Mouse (Mus musculus): ENCODE results near the gene 6430548M08Rik. TPM values are rescaled to one million over a fixed set of nuclear protein-coding genes. Genes with fewer than 3 reads are reported as not detected.

6430548M08Rik gene
- polyA plus RNA-seq, 1 experiment from 2014 or later: 12.5 TPM

DNA sequence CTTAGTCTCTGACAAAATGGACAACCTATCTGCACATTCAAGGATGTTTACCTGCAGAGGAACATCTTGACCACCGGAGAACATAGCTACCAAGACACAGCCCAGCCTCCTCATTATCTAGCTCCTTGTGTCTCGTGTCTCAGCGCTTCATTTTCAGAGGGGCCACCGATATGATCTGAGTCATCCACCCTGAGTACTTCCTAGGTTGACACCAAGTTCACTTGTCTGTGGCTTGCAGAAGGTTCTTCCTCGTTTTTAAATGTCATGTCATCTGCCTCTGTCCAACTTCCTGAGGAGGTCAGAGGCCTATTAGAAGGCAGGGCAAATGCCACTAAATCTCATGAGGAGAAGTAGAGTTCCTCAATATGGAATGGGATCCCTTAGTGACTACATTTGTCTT lies 1.4 kb upstream of the 6430548M08Rik start:
- Histone ChIP-seq H3K27ac (no peak overlapping the region), H3K4me3 (peak overlapping the region; percentile 72; the same call in 1 of the 2 replicates), H3K4me1 (replicated peaks) (peaks cover 25% of the 10 kb centered on the region), H3K9me3 (no peaks in the 10 kb centered on the region), H3K27me3 (ENCODE audit: insufficient read depth, poor library complexity, severe bottlenecking) (peaks cover 40% of the 10 kb centered on the region), H3K36me3 (no peaks in the 10 kb centered on the region)
- DNase-seq (ENCODE audit: low spot score): no peak
- WGBS: 83% methylated on average over 5 of the region's 5 CpGs

DNA sequence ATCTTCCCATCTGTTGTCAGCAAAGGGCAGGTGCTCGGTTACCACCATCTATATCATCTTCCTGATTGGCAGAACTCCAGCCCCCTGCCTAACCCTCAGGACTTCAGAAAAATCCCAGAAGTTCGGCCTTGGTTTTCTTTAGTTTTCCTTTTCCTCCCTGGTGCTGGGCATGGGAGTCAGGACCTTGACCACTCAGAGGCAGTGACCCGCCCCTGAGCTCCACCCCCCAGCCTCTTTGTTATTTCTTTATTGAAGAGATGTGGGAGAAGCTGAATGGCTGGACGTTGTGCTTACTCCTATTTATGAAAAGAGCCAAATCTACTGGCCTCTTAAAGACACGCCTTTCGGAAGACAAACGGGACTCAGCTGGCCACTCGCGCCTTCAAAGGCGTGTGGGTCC lies 646 bp upstream of the 6430548M08Rik start:
- WGBS: 5% methylated on average over 10 of the region's 10 CpGs
- Histone ChIP-seq H3K9me3 (no peaks in the 10 kb centered on the region), H3K4me1 (replicated peaks) (peaks cover 25% of the 10 kb centered on the region), H3K4me3 (peak overlapping the region; percentile 72), H3K36me3 (no peaks in the 10 kb centered on the region), H3K27me3 (ENCODE audit: insufficient read depth, poor library complexity, severe bottlenecking) (peaks cover 47% of the 10 kb centered on the region), H3K27ac (peak overlapping the region; percentile 91)
- DNase-seq (ENCODE audit: low spot score): no peak

DNA sequence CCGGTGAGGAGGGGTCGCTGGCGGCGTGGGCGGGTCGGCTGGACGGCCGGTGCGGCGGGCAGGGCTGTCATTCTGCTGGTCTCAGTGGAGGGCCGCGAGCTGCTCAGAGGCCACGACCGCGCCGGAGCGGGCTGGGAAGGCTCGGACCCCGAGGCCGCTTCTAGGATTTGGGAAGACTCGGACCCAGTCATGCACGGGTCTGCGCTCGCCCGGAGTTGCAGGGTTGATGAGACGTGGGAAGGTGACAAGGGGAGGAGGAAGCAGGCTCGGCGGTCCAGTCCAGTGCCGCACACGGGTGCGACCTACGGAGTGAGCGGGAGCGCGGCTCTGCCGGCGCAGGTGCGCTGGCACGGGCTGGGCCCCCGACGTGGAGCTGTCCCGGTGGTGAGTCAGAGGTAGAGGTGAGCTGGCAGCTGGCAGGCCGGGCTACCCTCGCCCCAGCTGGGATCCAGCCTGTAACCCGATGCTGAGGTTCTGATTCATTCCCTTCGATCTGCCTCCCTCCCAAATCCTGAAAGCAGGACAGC lies 426 bp downstream of the 6430548M08Rik start:
- DNase-seq (ENCODE audit: low spot score): no peak

DNA sequence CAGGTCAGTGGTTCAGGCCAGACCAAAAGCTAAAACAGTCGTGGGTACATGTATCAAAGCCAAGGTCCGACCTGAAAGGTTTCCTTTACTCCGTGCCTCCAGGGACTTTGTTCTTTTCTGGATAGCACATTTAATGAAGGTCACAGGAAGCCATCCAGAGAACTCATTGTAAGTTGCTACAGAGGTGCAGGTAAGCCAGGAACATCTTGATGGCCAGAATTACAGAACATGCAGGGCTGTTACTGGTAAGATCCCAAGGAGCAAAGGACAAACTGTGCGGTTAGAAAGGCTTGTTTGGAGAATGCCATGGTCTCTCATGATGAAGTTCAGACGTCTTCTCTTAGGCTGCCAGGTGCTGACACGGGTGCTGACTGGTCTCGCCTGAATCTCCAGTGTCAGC lies 2.6 kb downstream of the 6430548M08Rik start:
- H3K36me3 ChIP-seq: no peaks in the 10 kb centered on the region
- no peaks in the 10 kb centered on the region for H3K9me3 ChIP-seq
- H3K4me1 ChIP-seq (replicated peaks): peaks cover 29% of the 10 kb centered on the region
- 83% methylated on average over 7 of the region's 7 CpGs for WGBS
- H3K27ac ChIP-seq: no peak overlapping the region
- no peak overlapping the region for H3K4me3 ChIP-seq
- DNase-seq (ENCODE audit: low spot score): no peak
- peaks cover 50% of the 10 kb centered on the region for H3K27me3 ChIP-seq (ENCODE audit: insufficient read depth, poor library complexity, severe bottlenecking)

More for the DNA sequence above, 426 bp downstream of the 6430548M08Rik start:
- H3K27me3 ChIP-seq (ENCODE audit: insufficient read depth, poor library complexity, severe bottlenecking): peaks cover 52% of the 10 kb centered on the region
- H3K9me3 ChIP-seq: no peaks in the 10 kb centered on the region
- H3K4me3 ChIP-seq: peak overlapping the region; percentile 72
- peaks cover 25% of the 10 kb centered on the region for H3K4me1 ChIP-seq (replicated peaks)
- WGBS: 2% methylated on average over 46 of the region's 46 CpGs
- no peaks in the 10 kb centered on the region for H3K36me3 ChIP-seq
- H3K27ac ChIP-seq: peak overlapping the region; percentile 91

DNA sequence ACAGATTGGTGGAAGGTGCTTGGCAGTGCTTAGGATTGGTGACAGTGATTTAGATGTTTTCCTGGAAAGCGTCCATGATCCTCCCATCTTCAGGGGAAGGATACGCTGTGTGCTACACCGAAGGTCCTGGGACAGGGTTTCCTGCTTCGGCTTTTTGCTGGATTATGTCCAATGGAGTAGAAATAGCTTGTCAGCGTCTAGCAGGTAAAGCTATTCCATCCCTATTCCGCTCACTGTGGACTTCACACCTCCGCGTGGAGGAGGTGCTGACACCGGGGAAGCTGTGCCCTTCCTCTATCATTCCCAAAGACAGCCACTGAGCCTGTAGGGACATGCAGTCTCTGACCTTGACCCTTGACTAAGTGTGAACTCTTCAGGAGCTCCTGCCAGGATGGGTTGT lies 4.2 kb downstream of the 6430548M08Rik start:
- Histone ChIP-seq H3K9me3 (no peaks in the 10 kb centered on the region), H3K27ac (no peak overlapping the region), H3K4me3 (no peak overlapping the region), H3K4me1 (replicated peaks) (peaks cover 23% of the 10 kb centered on the region), H3K36me3 (no peaks in the 10 kb centered on the region), H3K27me3 (ENCODE audit: insufficient read depth, poor library complexity, severe bottlenecking) (peaks cover 50% of the 10 kb centered on the region)
- DNase-seq (ENCODE audit: low spot score): no peak
- WGBS: 88% methylated on average over 9 of the region's 9 CpGs

DNA sequence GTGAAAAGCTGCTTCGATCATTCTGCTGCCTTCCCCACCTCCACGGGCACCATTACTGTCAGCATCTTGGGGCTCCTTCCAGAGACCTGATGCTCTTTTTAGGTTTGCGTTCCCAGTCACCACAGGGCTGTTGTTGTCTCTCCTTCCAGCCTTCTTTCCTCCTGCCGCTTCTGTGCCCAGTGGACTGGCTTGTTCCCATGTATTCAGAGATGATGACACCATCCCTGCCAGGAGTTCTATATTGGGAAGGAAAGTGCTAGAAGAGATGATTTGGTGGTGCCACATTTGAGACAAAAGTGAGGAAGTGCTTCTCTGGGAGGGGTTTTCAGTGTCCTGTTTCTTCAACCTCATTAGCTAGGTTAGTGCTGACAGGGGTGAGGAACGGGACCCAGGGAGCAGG lies 4.9 kb downstream of the 6430548M08Rik start:
- WGBS: 81% methylated on average over 5 of the region's 5 CpGs
- Histone ChIP-seq H3K9me3 (no peaks in the 10 kb centered on the region), H3K27me3 (ENCODE audit: insufficient read depth, poor library complexity, severe bottlenecking) (peaks cover 50% of the 10 kb centered on the region)

DNA sequence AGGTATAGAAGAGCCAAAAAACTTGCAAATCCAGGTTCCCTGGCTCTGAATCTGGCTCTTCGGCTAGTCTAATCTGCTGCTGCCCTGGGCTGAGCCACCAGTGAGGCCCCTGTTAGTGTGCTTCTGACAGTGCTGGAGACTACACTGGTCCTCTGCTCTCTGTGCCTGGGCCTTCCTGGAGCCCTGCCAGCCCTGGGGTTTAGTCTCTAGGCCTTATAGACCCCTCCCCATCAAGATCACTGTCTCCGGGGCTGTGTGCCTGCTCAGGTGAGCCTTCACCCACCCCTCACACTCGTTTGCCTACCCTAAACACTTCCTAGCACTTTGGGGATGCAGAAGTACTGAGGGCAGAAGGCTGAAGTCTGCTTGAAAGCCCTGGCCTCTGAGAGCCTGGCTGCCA lies 5.5 kb downstream of the 6430548M08Rik start:
- peaks cover 47% of the 10 kb centered on the region for H3K27me3 ChIP-seq (ENCODE audit: insufficient read depth, poor library complexity, severe bottlenecking)
- DNase-seq (ENCODE audit: low spot score): no peak
- WGBS: 78% methylated on average over 3 of the region's 3 CpGs
- H3K4me3 ChIP-seq: no peak overlapping the region
- no peaks in the 10 kb centered on the region for H3K36me3 ChIP-seq
- H3K9me3 ChIP-seq: no peaks in the 10 kb centered on the region
- peaks cover 22% of the 10 kb centered on the region for H3K4me1 ChIP-seq (replicated peaks)
- H3K27ac ChIP-seq: peak overlapping the region; percentile 56; the same call in 1 of the 2 replicates

More for the DNA sequence above, 4.9 kb downstream of the 6430548M08Rik start:
- H3K4me1 ChIP-seq (replicated peaks): peaks cover 22% of the 10 kb centered on the region
- DNase-seq (ENCODE audit: low spot score): no peak
- no peak overlapping the region for H3K4me3 ChIP-seq
- no peaks in the 10 kb centered on the region for H3K36me3 ChIP-seq
- H3K27ac ChIP-seq: no peak overlapping the region

DNA sequence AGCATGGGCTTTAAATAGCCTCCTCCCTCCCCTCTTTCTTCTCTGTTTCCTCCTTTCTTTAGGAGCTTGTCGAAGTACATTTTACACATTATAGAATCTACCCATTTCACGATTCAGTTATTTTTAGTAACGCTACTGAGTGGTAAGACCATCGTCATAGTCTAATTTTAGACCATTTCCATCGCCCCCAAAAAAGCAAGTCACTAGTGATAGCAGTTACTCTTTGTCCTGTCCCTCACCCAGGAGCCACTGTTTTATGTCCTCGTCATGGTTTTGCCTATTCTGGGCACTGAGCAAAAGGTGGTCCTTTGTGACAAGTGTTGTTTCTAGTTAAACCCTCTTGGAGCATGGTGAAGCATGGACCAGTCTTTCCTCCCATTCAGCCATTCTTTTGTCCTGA lies 6.0 kb downstream of the 6430548M08Rik start:
- H3K27me3 ChIP-seq (ENCODE audit: insufficient read depth, poor library complexity, severe bottlenecking): peaks cover 42% of the 10 kb centered on the region
- H3K27ac ChIP-seq: peak overlapping the region; percentile 56; the same call in 1 of the 2 replicates
- H3K4me3 ChIP-seq: no peak overlapping the region
- no peak for DNase-seq (ENCODE audit: low spot score)
- no peaks in the 10 kb centered on the region for H3K9me3 ChIP-seq
- no peaks in the 10 kb centered on the region for H3K36me3 ChIP-seq
- H3K4me1 ChIP-seq (replicated peaks): peaks cover 22% of the 10 kb centered on the region
- 85% methylated on average over 6 of the region's 6 CpGs for WGBS

DNA sequence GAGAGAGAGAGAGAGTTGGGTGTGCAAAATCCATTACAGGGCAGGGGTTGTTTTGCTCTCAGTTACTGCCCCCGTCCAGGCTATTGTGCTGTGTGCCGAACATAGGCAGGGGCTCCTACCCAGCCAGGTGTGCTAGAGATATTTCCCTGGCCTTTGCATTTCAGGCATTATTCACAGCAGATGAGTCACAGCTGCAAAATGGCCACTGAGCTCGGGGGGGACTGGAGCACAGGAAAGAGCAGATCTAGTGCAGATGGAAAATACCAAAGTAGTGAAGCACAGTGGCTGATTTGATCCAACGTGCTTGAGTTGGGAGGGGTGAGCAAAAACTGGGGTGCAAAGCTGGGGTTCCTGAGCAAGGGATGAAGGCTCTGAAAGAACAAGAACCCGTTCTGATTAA lies 7.0 kb downstream of the 6430548M08Rik start:
- Histone ChIP-seq H3K36me3 (no peaks in the 10 kb centered on the region), H3K4me3 (no peak overlapping the region), H3K27me3 (ENCODE audit: insufficient read depth, poor library complexity, severe bottlenecking) (peaks cover 32% of the 10 kb centered on the region), H3K4me1 (replicated peaks) (peaks cover 32% of the 10 kb centered on the region), H3K27ac (no peak overlapping the region), H3K9me3 (no peaks in the 10 kb centered on the region)
- DNase-seq (ENCODE audit: low spot score): no peak
- WGBS: 72% methylated on average over 5 of the region's 5 CpGs

DNA sequence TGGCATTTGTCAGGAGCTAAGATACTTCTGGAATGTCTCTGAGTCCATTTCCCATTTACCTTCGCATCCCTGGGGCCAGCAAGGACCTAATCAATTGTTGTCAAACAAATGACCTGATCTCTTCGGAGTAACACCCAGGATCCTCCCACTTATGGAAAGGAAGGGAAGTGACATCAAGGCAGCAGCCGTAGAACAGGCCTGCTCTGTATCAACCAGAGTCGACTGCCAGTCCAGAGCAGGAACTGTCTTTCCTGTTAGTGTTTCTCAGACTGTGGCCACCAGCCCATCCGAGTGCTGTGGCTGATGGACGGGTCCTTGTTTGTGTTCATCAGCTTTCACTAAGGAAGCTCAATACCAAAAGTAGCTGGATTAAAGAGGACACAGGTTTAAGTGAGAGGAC lies 10.3 kb downstream of the 6430548M08Rik start:
- DNase-seq (ENCODE audit: low spot score): no peak
- H3K36me3 ChIP-seq: no peaks in the 10 kb centered on the region
- H3K4me1 ChIP-seq (replicated peaks): peaks cover 57% of the 10 kb centered on the region
- no peak overlapping the region for H3K4me3 ChIP-seq
- 0 out of 2 replicates have a peak overlapping the region, but pooled peaks have one; percentile 30 for H3K27ac ChIP-seq
- H3K27me3 ChIP-seq (ENCODE audit: insufficient read depth, poor library complexity, severe bottlenecking): peaks cover 14% of the 10 kb centered on the region
- H3K9me3 ChIP-seq: peaks cover 5% of the 10 kb centered on the region; the same call in 1 of the 2 replicates
- WGBS: 62% methylated on average over 6 of the region's 6 CpGs

DNA sequence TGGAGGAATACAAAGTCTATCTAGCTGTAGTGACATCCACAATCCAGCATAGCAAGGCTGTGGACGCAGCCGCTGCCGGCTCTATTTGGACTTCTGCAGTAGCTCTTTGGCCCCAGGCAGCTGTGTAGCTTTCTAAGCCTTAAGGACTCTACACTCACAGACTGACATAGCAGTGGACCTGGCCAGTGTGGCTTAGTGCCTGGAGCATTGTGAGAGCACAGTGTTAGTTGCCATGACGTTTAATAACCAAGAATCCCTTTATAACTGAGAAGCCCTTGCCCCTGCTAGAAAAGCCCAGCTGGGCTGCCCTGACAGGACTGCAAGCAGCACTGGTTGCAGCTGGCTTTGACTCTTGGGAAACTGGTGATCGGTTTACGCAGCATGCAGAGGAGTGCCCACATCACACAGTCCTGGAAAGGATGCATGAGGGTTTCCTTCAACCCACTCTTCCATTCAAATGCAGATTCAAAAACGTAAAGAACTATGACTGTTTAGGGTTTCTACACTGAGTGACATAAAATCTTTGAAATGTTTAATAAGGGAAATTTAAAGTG lies 11.0 kb downstream of the 6430548M08Rik start:
- WGBS: 59% methylated on average over 7 of the region's 7 CpGs
- H3K4me3 ChIP-seq: no peak overlapping the region
- H3K9me3 ChIP-seq: peaks cover 5% of the 10 kb centered on the region; the same call in 1 of the 2 replicates
- DNase-seq (ENCODE audit: low spot score): peak; percentile 20
- no peaks in the 10 kb centered on the region for H3K36me3 ChIP-seq
- peak overlapping the region; percentile 30; the same call in 1 of the 2 replicates for H3K27ac ChIP-seq
- peaks cover 9% of the 10 kb centered on the region for H3K27me3 ChIP-seq (ENCODE audit: insufficient read depth, poor library complexity, severe bottlenecking)
- H3K4me1 ChIP-seq (replicated peaks): peaks cover 59% of the 10 kb centered on the region

DNA sequence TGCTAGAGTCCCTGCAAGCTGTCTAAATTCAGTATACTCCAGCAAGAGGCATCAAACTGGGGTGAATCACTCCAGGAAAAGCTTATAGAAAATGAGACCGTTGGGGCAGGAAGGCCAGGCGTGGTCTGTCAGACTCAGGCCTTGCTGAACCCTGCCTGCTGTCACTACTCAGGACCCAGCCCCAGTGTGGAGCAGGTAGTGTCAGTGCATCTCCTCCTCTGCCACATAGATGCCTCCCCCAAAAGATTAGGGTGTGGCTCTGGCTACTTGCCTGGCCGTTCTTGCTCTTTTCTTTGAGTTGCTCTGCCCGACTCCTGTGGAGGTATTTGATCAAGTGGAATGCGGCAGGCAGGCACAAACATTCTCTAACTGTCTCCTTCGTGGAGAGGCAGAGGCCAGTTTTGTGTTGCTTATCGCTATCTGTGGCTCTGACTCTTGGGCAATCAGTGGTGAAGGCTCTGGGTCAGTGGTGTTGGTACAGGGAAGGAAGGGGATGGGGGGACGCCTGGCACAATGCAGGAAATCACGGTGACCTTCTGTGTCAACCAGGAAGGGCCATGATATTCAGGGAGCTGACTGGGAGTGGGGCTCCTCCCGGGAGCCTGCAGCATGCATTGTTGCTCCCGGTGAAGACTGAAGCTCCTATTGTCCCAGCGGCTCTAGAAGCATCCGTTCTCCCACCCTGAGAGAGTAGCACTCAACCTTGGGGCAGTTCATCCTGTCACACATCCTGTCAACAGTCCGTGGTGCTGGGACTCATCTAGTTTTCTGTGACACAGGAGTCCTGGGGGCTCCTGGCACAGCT lies 12.6 kb downstream of the 6430548M08Rik start:
- Histone ChIP-seq H3K9me3 (peaks cover 5% of the 10 kb centered on the region; the same call in 1 of the 2 replicates), H3K4me1 (replicated peaks) (peaks cover 69% of the 10 kb centered on the region), H3K4me3 (no peak overlapping the region), H3K27ac (peak overlapping the region; percentile 36), H3K27me3 (ENCODE audit: insufficient read depth, poor library complexity, severe bottlenecking) (peaks cover 9% of the 10 kb centered on the region), H3K36me3 (no peaks in the 10 kb centered on the region)
- peak; percentile 20 for DNase-seq (ENCODE audit: low spot score)
- 29% methylated on average over 14 of the region's 14 CpGs for WGBS

DNA sequence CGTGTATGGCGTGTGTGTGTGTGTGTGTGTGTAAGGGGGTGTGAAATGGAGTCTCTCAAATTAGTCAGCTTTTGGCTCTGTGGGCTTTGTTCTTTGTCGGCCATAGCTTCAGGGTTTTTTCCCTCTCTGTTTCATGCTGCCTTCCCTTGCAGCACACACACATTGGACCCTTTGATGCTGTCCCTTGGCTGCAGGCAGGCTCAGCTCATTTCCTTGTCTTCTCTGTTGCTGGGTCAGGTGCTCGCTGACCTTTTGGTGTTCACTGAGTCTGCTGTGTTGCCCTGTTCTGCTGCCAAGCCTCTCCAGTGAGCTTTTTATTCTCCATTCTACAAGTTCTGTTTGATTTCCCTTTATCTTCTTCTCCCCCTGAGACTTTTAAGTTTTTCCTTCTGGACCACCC lies 15.6 kb downstream of the 6430548M08Rik start:
- Histone ChIP-seq H3K27ac (peak overlapping the region; percentile 50; the same call in 1 of the 2 replicates), H3K4me3 (no peak overlapping the region), H3K36me3 (no peaks in the 10 kb centered on the region), H3K27me3 (ENCODE audit: insufficient read depth, poor library complexity, severe bottlenecking) (peaks cover 9% of the 10 kb centered on the region; the same call in 1 of the 2 replicates), H3K4me1 (replicated peaks) (peaks cover 63% of the 10 kb centered on the region), H3K9me3 (peaks cover 5% of the 10 kb centered on the region; the same call in 1 of the 2 replicates)
- peak; percentile 21 for DNase-seq (ENCODE audit: low spot score)
- WGBS: 49% methylated on average over 4 of the region's 4 CpGs

Measured in hindbrain, embryonic 10.5 days (tissue).